17 mouse cellular contexts compared by ENCODE assay signal in genomic region chr6:50753151-50753550, GRCm38 (mm10).
"Had no signal": no experiment of that assay in that cellular context is flagged by ENCODE, and none has a peak within 500 bp of the region (broad histone marks: within the 10 kb centered on the region; RNA-seq: fewer than 3 reads in every experiment).

No protein-coding gene starts in this region.

- H3K27me3 ChIP-seq: kidney, embryonic 15.5 days; liver, embryonic 13.5 days; neural tube, embryonic 13.5 days had no signal

- H3K9ac ChIP-seq: kidney, embryonic 15.5 days; liver, embryonic 13.5 days; midbrain, embryonic 12.5 days; neural tube, embryonic 13.5 days had no signal

- DNase-seq: kidney, adult 8-10 months; kidney, postnatal 10 days; kidney, postnatal 36 days; layer of hippocampus, postnatal 36 days; liver, embryonic 13.5 days; lung, adult 2 months; retina, postnatal 1 day; right cerebral cortex, postnatal 25 days; thymus, adult 18-20 months; thymus, postnatal 36 days had no signal

- ATAC-seq: midbrain, embryonic 16.5 days had no signal

- H3K27ac ChIP-seq: kidney, embryonic 15.5 days; left cerebral cortex, adult 2 months; liver, embryonic 13.5 days; macrophage; midbrain, embryonic 12.5 days; neural tube, embryonic 13.5 days had no signal

- H3K4me1 ChIP-seq: liver, embryonic 13.5 days had no signal

- H3K4me2 ChIP-seq: kidney, embryonic 15.5 days; liver, embryonic 13.5 days; midbrain, embryonic 12.5 days; neural tube, embryonic 13.5 days had no signal

- H3K4me3 ChIP-seq: kidney, embryonic 15.5 days; left cerebral cortex, adult 2 months; liver, embryonic 13.5 days; midbrain, embryonic 12.5 days; myocyte; neural tube, embryonic 13.5 days had no signal

- H3K9me3 ChIP-seq: kidney, embryonic 15.5 days; liver, embryonic 13.5 days; midbrain, embryonic 12.5 days; neural tube, embryonic 13.5 days had no signal

- H3K36me3 ChIP-seq: kidney, embryonic 15.5 days; liver, embryonic 13.5 days; midbrain, embryonic 12.5 days; neural tube, embryonic 13.5 days had no signal
